Mouse (Mus musculus) fat pad, adult 2 months (tissue): ENCODE results near the gene 2900026A02Rik.
"Not testable (repeated sequence)": the region's sequence is repeated elsewhere in the genome, so short reads cannot be mapped to it uniquely, and the experiment has no call there.

Experiments used
- DNase-seq: peaks from one replicate; pipeline ENCODE4 v3.0.0-alpha.2; 2011; ENCODE audit warnings: low read depth, low spot score; ENCODE audit errors: extremely low read depth

The 2900026A02Rik gene

GRCm38 (mm10) chr5:113126476-113126875 lies 94.6 kb downstream of the 2900026A02Rik start:
- no peak for DNase-seq

- DNase-seq: no peak
Measured at GRCm38 (mm10) chr5:113123693-113124092, 97.3 kb downstream of the 2900026A02Rik start.

GRCm38 (mm10) chr5:113122326-113123054 lies 98.5 kb downstream of the 2900026A02Rik start:
- no peak for DNase-seq

- peak; percentile 74 for DNase-seq
Measured at GRCm38 (mm10) chr5:113121591-113121875, 99.5 kb downstream of the 2900026A02Rik start.

- DNase-seq: no peak
Measured at GRCm38 (mm10) chr5:113120741-113121590, 100.1 kb downstream of the 2900026A02Rik start.

GRCm38 (mm10) chr5:113119861-113120465 lies 101.1 kb downstream of the 2900026A02Rik start:
- no peak for DNase-seq

GRCm38 (mm10) chr5:113119291-113119690 lies 101.7 kb downstream of the 2900026A02Rik start:
- no peak for DNase-seq

GRCm38 (mm10) chr5:113118695-113119094 lies 102.3 kb downstream of the 2900026A02Rik start:
- no peak for DNase-seq

GRCm38 (mm10) chr5:113117361-113117760 lies 103.7 kb downstream of the 2900026A02Rik start:
- no peak for DNase-seq

- DNase-seq: no peak
Measured at GRCm38 (mm10) chr5:113115896-113116295, 105.1 kb downstream of the 2900026A02Rik start.

- DNase-seq: no peak
Measured at GRCm38 (mm10) chr5:113114264-113115225, 106.5 kb downstream of the 2900026A02Rik start.

GRCm38 (mm10) chr5:113113120-113113519 lies 107.9 kb downstream of the 2900026A02Rik start:
- no peak for DNase-seq

- no peak for DNase-seq
Measured at GRCm38 (mm10) chr5:113111336-113111735, 109.7 kb downstream of the 2900026A02Rik start.

GRCm38 (mm10) chr5:113110929-113111328 lies 110.1 kb downstream of the 2900026A02Rik start:
- no peak for DNase-seq

- DNase-seq: not testable (repeated sequence)
Measured at GRCm38 (mm10) chr5:113109651-113110050, 111.4 kb downstream of the 2900026A02Rik start.

GRCm38 (mm10) chr5:113108165-113108764 lies 112.8 kb downstream of the 2900026A02Rik start:
- DNase-seq: no peak

GRCm38 (mm10) chr5:113107709-113108108 lies 113.3 kb downstream of the 2900026A02Rik start:
- peak; percentile 47 for DNase-seq

- no peak for DNase-seq
Measured at GRCm38 (mm10) chr5:113106594-113106993, 114.4 kb downstream of the 2900026A02Rik start.

GRCm38 (mm10) chr5:113105481-113105880 lies 115.6 kb downstream of the 2900026A02Rik start:
- no peak for DNase-seq

- DNase-seq: peak; percentile 49
Measured at GRCm38 (mm10) chr5:113105035-113105434, 116.0 kb downstream of the 2900026A02Rik start.
